Mouse (Mus musculus) left cerebral cortex, adult 18-20 months (tissue): ENCODE measurements at regions not wholly inside any gene's neighbourhood (a gene's known extent, or its start where the extent isn't known, plus 50 kb on each side); places are given as distances from the start of the nearest gene placed in this dataset.
"Not testable (repeated sequence)": the region's sequence is repeated elsewhere in the genome, so short reads cannot be mapped to it uniquely, and the experiment has no call there.

Source experiments
- DNase-seq, 2 experiments: peaks; one replicate each; pipeline ENCODE4 v3.0.0; 2021 to 2022; ENCODE audit warnings: low spot score in 2 of 2, mixed read lengths in 1 of 2

DNA sequence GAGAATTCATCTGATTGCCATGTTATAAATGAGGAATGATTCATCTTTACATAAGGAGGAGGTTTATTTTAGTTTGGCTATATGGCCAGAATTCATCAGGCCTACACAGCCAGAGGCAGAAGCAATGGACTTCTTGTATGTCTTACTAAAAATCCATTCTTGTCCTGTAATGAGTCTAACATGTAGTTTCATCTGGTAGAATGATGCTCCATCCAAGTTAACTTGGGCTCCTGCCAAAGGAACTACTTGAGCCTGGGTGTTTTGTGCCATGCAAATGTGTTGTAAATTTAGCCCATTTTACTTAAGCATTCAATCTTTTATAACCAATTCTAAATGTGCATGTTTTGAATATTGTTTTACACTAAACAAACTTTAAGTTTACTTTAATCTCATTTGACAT lies 462.9 kb upstream of the Pom121l12 start:
- DNase-seq, result peak; percentile 19

DNA sequence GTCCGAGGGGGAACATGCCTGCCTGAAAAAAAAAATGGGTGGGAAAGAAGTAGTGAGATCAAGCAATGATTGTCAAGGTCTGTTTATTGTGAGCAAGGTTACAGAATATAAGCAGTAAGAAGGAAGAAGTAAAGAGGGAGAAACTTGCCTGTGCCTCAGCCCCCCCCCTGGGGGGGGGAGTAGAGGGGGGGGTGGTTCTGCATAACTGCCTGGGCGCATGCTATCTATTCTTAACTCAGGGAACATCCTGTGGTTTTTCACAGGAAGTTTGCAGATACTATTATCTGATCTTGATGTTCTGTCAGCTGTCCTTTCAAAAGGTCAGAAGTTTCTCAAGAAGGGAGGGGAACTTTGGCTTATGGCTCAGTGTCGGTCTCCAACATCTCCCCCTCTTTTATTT lies 456.7 kb upstream of the Pom121l12 start:
- DNase-seq, result not testable (repeated sequence)

DNA sequence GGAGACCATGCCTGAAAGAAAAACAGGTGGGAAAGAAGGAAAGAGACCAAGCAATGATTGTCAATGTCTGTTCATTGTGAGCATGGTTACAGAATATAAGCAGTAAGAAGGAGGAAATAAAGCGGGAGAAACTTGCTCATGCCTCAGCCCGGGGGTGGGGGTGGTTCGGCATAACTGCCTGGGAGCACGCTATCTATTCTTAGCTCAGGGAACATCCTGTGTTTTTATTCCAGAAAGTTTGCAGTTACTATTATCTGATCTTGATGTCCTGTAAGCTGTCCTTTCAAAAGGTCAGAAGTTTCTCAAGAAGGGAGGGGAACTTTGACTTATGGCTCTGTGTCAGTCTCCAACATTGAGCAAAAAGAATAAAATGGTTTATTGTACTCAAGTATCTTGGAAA lies 451.4 kb upstream of the Pom121l12 start:
- DNase-seq, result no peak

DNA sequence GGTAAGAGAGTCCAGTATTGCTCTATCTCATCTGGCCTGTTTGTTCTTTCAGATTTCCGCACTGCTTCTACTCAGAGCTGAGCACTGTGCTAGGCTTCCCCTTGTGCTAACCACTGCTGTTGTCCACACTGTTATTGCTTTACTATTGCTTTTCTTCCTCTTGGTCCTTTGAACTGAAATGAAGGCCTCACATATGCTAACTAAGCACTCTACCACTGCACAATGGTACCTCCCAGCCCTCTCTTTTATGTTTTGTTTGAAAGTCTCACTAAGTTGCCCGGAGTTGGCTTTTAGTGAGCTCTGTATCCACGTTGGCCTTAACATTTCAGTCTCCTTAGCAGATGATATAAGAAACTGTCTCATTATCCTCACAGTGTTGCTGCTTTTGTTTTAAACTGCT lies 439.7 kb upstream of the Pom121l12 start:
- DNase-seq, result no peak

DNA sequence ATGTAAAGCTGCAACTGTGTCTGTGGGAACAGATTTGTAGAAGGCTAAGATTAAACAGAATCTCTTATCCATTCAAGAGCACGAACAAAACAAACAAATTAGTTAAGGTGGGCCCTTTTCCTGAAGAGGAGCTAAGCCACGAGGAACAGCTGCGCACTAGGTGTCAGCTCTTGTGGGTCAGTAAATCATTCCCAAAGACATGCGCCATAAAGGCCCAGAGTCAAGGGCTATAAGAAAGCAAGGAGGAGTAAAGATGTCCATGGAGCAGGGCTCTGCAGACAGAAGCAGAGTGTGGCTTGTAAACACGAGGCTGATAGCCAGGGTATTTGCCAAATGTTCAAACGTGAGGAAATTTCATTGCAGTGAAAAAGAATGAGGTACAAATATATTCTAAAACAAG lies 429.6 kb upstream of the Pom121l12 start:
- no peak for DNase-seq

DNA sequence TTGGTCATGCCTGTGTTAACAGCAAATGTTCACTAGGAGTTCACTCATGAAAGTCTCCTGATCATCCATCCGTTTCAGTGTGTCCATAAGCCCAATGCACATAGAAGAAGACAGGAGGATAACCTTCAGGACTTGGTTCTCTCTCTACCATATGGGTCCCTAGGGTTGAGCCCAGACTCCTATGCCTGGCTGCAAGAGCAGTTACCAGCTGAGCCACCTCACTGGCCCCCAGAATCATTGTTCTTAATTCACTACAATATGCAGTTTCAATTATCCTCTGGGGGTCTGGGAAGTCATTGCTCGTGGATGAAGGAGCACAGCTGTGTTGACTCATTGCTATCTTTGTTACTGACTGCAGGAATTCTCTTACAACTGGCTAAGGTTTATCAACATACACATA lies 424.5 kb upstream of the Pom121l12 start:
- no peak for DNase-seq

DNA sequence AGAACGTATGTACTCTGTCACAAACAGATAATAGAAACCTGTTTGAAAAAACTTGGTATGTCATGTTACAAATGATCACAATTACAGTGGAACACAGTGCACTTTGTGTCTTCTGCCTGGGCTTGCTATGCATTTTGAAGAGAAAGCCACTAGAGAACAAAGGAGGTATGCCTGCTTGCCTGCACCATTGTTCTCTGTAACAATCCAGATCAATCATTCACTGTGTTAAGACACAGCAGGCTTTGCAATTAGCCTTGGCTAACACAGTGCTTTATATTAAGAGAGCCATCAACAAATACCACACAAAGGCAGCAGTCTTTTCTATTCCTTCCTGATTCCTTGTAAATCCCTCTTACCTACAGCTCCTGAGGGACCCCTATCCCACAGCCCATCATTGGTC lies 417.1 kb upstream of the Pom121l12 start:
- DNase-seq, result no peak

DNA sequence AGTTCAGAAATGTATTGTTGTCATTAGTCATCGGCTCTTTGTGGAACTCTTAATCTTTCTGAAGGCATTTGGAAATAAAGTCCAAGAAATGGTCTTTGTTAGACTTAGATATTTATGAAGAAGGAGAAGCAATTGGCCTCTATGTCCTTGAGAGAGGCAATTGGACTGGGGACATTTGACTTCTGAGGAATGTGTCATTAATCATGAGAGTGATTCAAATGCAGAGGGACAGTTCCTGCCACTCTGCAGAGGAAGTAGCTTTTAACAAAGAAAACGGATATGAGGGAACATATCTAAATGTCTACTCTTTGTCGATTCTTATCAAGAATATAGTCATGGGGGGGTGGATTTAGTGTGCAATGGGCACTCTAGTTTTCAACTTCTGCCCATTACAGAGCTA lies 416.6 kb upstream of the Pom121l12 start:
- DNase-seq, result no peak

DNA sequence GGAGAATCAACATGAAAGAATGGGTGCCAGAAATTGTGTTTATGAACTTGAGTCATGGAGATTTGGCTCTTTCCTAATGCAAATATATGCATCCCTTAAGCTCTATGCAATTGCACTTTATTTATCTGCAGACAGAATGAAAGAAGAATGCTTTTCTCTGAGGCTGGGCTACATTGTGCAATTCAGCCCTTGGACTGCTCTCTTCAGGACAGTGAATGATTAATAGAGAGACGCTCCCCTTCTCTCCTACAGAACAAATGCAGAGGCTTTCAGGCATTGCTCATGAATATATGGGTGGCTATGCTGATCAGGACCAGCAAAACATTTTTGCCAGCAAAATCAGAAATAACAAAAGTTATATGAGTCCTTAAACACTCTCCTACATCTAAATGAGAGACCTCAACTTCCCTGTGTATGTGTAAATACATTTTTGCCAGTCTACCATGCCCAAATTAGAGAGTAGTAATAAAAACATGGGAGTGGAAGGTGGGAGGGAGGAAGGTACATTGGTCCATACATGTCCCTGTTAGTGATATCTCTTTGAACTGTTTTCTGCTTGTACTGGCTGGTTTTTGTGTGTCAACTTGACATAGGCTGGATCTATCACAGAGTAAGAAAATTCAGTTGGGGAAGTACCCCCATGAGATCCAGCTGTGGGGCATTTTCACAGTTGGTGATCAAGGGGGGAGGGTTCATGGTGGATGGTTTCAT lies 415.7 kb upstream of the Pom121l12 start:
- DNase-seq, result no peak

DNA sequence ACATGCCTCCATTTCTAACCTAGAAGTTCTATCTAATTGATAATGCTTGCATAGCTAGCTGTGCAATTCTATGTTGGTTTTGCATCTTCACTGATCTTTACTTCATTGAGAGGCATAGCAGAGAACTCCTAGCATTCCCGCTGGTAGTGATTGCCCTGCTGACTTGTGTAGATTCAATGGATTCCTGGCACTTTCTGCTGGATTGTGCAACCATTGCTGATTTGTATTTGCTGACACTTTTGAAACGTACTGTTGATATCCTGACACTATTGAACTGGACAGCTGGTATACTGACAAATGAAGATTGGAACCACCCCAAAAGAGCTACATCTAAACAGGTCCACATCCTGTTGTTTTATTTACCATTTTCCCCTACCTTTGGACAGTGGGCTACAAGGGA lies 404.0 kb upstream of the Pom121l12 start:
- no peak for DNase-seq
